Mouse (Mus musculus) G1E-ER4 (cell line): ENCODE measurements around the gene Nkx3-2. TPM values are rescaled to one million over a fixed set of nuclear protein-coding genes. Genes with fewer than 3 reads are reported as not detected.

Experiments used
- GATA1 ChIP-seq: IDR thresholded peaks from one replicate; pipeline ENCODE4 v1.8.0; 2012; ENCODE audit warnings: low read length, inconsistent platforms
- polyA plus RNA-seq: library from polyadenylated mRNA; stranded (reverse); fragments of >175 nt; gene quantifications from 2 replicates; pipeline ENCODE4 v1.2.3, GENCODE M21; 2012

Nkx3-2 gene
- polyA plus RNA-seq, 1 experiment = not detected

DNA sequence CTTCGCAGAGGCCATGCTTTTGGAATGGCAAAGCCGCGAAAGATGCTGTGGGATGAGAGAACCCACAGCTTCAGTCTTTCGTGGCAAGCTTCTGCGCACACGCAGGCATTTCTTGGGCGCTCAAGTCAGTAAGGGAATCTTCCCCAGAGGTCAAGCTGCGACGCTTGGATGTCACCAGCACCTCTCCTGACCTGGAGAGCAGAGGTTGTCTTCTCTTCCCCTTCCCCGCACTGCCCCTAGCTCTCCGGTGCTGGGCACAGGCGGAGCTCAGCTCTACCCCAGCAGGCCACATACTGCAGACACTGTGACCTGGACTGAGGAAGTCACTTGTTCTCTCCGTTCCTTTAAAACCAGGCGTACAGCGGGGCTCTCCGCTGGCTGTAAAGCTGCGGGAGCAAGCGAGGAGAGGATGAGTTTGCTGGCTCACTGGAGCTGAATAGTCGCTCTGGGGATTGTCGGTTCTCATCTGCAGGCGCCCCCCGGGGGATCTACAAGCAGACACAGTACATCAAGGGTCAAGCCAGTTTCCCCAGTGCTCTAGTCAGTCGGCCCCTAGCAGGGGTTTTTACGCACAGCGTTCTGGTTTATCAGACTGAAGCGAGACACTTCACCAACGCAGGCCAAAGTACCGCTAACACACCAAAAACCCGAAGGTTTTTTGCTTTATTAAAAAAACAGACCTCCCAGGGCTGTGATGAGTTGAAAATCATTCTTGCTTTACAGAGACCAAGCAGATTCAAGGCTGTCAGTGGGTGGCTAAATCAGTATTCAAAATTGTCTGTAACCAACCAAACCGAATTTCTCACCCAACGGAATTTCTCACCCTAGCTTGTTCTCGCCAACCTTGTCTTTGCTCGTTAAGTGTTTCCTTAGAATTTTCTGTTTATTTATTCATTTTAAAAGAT, 3.2 kb upstream of the Nkx3-2 start:
- no peak for TF ChIP-seq GATA1

- no peak for TF ChIP-seq GATA1
Observed at GRCm38 (mm10) chr5:41766406-41767010, 2.2 kb upstream of the Nkx3-2 start.

DNA sequence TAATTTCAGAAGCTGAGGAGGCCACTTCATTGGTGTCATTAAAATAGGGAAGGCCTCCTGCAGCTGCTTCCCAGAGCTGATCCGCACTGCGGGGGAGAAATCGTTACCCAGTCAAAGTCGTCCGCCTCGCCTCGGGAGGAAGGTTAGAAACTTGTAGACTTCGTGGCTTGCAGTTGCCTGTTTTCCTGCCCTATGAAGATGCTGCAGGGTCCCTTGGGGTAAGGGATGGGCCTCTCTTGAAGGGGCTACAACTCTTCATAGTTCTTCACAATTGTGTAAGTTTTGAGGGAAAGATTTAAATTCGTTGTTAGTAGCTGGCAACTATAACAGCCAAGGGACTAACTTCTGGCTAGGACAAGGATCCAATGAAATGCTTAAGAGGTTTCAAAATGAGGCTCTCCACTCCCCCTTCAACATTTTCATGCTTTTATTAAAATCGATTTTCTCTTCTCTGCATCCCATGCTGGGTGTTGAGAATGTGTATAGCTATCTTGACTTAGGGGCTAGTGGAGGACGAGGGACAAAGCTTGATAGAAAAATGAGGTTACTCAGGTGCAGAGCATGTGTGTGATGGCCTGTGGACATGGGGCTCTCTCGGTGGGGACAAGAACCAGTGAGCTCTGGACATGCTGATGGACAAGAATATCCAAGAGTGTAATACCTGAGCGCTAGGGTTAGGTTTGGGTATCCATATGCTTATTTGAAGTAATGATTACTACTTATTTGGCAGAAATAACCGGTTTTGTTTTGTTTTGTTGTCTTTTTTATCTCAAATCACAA, 1.5 kb upstream of the Nkx3-2 start:
- TF ChIP-seq GATA1 = no peak

- no peak for TF ChIP-seq GATA1
Observed at GRCm38 (mm10) chr5:41762947-41763730, 1.2 kb downstream of the Nkx3-2 start.

DNA sequence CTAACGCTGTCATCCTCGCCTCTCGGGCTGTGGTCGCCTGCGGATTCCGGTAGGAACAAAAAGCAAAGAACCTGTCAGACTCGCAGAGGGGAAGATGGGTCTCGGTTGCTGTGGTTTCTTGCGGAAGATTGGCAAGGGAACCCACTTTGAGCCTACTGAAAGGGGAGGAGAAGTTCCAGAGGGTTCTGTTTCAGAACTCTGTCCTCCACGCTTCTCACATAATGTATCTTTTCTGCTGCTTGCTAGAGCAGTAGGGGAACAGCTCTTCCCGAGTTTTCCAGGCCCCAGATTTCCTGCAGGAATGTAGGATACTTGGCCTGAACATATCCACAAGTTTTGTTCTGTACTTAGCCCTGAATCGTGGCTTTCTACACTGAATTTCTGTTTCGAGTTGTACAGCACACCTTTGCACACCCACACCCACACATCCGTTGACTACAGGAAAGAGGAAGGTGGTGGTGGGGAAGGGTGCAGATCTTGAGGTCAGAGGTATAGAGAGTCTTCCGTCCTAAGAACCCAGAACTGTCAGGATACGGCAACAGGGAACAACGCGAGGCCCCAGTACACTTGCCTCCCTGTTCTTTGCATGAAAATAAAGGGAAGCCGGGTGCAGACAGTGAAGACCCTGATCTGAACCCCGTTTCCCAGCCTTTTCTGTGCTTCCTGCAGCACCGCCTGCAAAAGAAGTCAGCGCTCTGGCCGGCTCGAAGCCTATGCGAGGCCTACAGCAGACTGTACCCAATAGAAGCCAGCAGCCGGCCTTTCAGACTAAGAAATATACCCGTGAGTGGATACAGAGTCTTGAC, 2.0 kb downstream of the Nkx3-2 start:
- TF ChIP-seq GATA1 = no peak

DNA sequence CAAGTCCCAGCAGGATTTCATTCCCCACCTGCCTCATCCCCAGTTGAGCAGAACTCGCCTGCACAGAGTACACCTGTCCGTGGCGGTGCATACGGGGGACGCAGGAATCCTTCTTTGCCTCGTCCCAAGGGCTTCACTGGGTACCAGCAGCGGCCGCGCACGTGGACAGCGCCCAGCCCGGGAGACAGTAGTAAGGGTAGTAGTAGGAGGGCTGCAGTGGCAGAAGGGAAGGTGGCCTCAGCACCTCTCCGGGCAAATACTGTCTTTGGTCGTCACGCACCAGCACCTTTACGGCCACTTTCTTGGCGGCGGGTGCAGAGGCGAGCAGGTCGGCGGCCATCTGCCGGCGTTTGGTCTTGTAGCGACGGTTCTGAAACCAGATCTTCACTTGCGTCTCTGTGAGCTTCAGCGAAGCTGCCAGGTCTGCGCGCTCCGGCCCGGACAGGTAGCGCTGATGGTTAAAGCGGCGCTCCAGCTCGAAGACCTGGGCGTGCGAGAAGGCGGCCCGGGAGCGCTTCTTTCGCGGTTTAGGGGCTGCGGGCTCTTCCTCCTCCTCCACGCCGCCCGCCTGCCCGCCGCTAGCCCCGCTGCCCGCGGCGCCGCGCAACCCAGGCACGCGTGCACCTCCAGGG, 2.7 kb downstream of the Nkx3-2 start:
- TF ChIP-seq GATA1 = no peak

- no peak for TF ChIP-seq GATA1
Observed at GRCm38 (mm10) chr5:41760831-41761508, 3.3 kb downstream of the Nkx3-2 start.

DNA sequence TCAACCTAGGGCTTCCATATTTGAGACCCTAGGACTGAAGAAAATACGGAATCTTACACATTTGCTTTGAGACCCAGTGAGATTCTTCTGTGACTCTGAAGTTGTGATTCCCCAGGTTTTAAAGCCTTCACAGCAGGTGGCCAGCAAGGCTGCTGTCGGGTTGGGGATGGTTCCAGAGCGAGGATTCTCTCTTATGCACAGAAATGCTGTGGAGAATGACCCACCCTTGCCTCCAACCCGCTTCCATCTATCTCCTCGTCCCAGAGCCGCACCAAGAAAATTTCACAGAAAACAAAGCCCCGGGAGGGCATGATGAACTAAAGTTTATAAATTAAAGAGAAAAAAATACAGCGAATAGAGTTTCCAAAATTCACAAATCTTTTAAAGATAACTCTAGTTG, 4.2 kb downstream of the Nkx3-2 start:
- no peak for TF ChIP-seq GATA1

DNA sequence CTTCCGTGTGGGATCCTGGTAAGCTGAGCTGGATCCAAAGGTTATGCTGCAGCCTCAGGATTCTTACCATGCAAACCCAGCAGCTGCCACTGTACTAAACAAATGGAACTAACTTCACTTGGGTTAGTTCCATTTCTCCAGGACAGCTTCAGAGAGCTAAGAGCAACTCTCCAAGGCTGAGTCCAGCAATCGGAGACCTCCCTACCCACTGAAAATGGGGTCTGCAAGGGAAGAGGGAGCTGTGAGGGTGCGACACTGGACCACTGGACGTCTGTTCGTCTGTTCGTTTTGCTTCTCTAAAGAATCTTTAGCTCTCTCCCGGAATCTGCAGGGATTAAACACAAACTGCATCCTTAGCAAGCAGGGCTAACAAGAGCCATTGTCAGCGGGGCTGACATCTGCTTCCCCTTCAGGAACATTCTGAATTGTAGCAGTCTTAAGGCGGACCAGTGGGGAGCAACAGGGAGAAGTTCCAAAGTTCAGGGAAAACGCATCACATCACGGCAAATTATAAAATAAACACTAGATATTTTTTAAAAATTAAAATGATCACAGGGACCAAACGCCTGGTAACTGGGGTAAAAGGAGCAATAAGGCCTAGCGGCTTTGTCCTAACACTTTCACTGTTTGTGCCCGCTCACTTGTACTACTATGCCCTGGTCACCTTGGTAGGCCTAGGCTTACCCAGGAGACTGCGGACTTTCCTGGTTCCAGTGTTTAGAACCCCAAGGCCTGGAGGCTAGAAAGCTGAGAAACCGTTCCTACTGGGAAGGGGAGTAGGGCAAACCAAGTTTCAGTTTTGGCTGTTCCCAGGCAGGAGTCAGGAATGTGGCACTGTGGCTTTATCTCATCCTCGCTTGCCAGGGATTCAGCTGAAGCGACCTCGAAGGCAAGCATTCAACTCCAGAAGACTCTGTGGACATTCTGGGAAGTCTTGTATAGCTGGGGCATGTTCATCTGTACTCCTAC, 5.3 kb downstream of the Nkx3-2 start:
- TF ChIP-seq GATA1 = no peak

- no peak for TF ChIP-seq GATA1
Observed at GRCm38 (mm10) chr5:41757338-41757737, 7.0 kb downstream of the Nkx3-2 start.

GRCm38 (mm10) chr5:41756396-41756795, 7.9 kb downstream of the Nkx3-2 start:
- no peak for TF ChIP-seq GATA1

- no peak for TF ChIP-seq GATA1
Observed at GRCm38 (mm10) chr5:41755373-41755960, 8.8 kb downstream of the Nkx3-2 start.
